ENCODE assay signal across 7 mouse cellular contexts in the genomic region with DNA sequence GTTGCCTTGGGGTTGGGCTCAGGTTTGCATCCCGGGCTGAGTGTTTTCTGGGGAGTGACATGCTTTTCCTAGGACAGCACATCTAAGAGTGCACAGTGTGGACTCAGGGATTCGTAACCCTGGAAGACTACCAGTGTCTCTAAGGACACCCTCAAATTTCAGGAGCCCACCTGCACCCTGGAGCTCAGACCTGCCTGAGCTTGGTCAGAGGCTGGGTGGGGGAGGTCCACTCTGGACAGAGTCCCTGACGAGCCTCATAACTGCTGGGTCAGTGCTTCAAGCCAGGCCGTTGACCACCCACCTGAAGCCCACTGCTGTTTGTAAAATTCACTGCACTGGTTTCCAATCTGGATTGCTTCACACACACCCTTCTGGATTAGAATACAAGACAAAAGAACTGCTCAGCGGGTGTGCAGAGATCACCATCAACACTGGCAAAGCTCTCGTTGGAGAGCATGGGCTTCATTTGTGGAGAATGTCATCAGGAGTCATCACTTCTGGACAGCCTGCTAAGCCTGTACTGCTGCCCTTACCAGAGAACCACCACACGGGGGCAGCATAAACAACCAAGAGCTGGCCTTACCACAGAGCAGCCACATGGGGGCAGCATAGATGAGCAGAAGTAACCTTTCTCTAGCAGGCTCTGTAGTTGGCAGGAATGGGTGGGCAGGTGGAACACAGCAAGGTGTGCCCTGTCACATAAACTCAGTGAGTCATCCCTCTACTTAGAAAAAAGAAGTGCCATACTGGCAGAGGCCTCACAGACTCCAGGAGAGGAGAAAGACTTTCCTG. TPM values are rescaled to one million over a fixed set of nuclear protein-coding genes. Genes with fewer than 3 reads are reported as not detected.
DNase-seq lines count a peak whose midpoint lies in the region; ATAC-seq lines count a peak whose summit lies in the region.

No protein-coding gene starts in this region.

- DNase-seq in adrenal gland, postnatal 10 days, result peak; percentile 89
- peak; percentile 86 for DNase-seq in embryonic facial prominence, embryonic 10.5 days (ENCODE audit: low spot score)
- peak; percentile 55 for DNase-seq in kidney, adult 11 months
- DNase-seq in left cerebral cortex, postnatal 4 days, result peak; percentile 86
- DNase-seq in midbrain, embryonic 14.5 days, result peak; percentile 88
- peak; percentile 61 to 79 for DNase-seq in spleen, adult 18-20 months

- no peaks in the 10 kb centered on the region for H3K4me1 ChIP-seq in embryonic facial prominence, embryonic 10.5 days
- no peaks in the 10 kb centered on the region for H3K4me1 ChIP-seq in midbrain, embryonic 14.5 days (ENCODE audit: control insufficient read depth, insufficient read depth, low read length)

- no peak overlapping the region for H3K4me2 ChIP-seq in midbrain, embryonic 14.5 days (ENCODE audit: low read length)

- no peaks in the 10 kb centered on the region for H3K9me3 ChIP-seq in embryonic facial prominence, embryonic 10.5 days
- no peaks in the 10 kb centered on the region for H3K9me3 ChIP-seq in midbrain, embryonic 14.5 days (ENCODE audit: control insufficient read depth, low read length)

- no peak overlapping the region for H3K27ac ChIP-seq in embryonic facial prominence, embryonic 10.5 days (replicated peaks)
- no peak overlapping the region for H3K27ac ChIP-seq in midbrain, embryonic 14.5 days (replicated peaks; ENCODE audit: low read depth, low read length)

- peaks cover 56% of the 10 kb centered on the region for H3K36me3 ChIP-seq in embryonic facial prominence, embryonic 10.5 days (replicated peaks)
- peaks cover 53% of the 10 kb centered on the region for H3K36me3 ChIP-seq in midbrain, embryonic 14.5 days (ENCODE audit: control insufficient read depth, insufficient read depth, low read length)

- intact Hi-C loops in left cerebral cortex, postnatal 4 days (cut with DNase I), result loop anchor here (5.0 kb wide), 1 partner anchor 159 kb away; no protein-coding TSS in a partner anchor

- 48% methylated on average over 7 of the region's 7 CpGs for WGBS in embryonic facial prominence, embryonic 10.5 days
- WGBS in midbrain, embryonic 14.5 days, result 49% methylated on average over 7 of the region's 7 CpGs

- no peak overlapping the region for H3K4me3 ChIP-seq in embryonic facial prominence, embryonic 10.5 days
- no peak overlapping the region for H3K4me3 ChIP-seq in midbrain, embryonic 14.5 days (replicated peaks; ENCODE audit: low read depth, low read length)

- no peaks in the 10 kb centered on the region for H3K27me3 ChIP-seq in embryonic facial prominence, embryonic 10.5 days (replicated peaks; ENCODE audit: low read depth, poor library complexity, severe bottlenecking)
- H3K27me3 ChIP-seq in midbrain, embryonic 14.5 days (ENCODE audit: control insufficient read depth, insufficient read depth, low read length), result no peaks in the 10 kb centered on the region

- ATAC-seq in granulocyte monocyte progenitor cell, adult 5-6 weeks (replicated peaks; ENCODE audit: poor library complexity, severe bottlenecking), result peak; percentile 98
- ATAC-seq in midbrain, embryonic 14.5 days (ENCODE audit: low FRiP score, low TSS enrichment), result peak; percentile 60; the same call in 1 of the 2 replicates

- H3K9ac ChIP-seq in midbrain, embryonic 14.5 days (replicated peaks; ENCODE audit: low read length), result no peak overlapping the region

RNA-seq across cellular contexts. Expression of a gene that starts 24.1 kb away (rescaled TPM):
- 10 to 100 TPM in 1 of 2 experiments, 1 to 10 TPM in 1; 7.9 to 10.9 TPM for total RNA-seq in adrenal gland, postnatal 10 days (2021)
- 35.8 and 37.6 TPM in 2 replicates for polyA plus RNA-seq in embryonic facial prominence, embryonic 10.5 days (2016; fragmentation: Nextera tagmentation; extraction: Ambion mirVana)
- total RNA-seq in granulocyte monocyte progenitor cell, adult 5-6 weeks (2014; fragmentation: Nextera tagmentation), result 0.80 and 1.7 TPM in 2 replicates
- 1.2 and 3.7 TPM in 2 replicates for total RNA-seq in granulocyte monocyte progenitor cell, adult 5-6 weeks (2017)
- 10 to 100 TPM; 32.7 to 36.7 TPM for total RNA-seq in left cerebral cortex, postnatal 4 days (2021)
- 29.1 and 37.8 TPM in 2 replicates for polyA plus RNA-seq in midbrain, embryonic 14.5 days (2014; fragmentation: Nextera tagmentation; extraction: Ambion mirVana)

RNA-seq across cellular contexts. Expression of a gene that starts 45.2 kb away (rescaled TPM):
- total RNA-seq in adrenal gland, postnatal 10 days (2021), result 1 to 10 TPM; 1.3 to 2.7 TPM
- polyA plus RNA-seq in embryonic facial prominence, embryonic 10.5 days (2016; fragmentation: Nextera tagmentation; extraction: Ambion mirVana), result 0.44 TPM in 1 of 2 replicates, not detected in the other
- total RNA-seq in granulocyte monocyte progenitor cell, adult 5-6 weeks (2014; fragmentation: Nextera tagmentation), result 0.85 TPM in 1 of 2 replicates, not detected in the other
- 5.9 and 29.9 TPM in 2 replicates for total RNA-seq in granulocyte monocyte progenitor cell, adult 5-6 weeks (2017)
- total RNA-seq in left cerebral cortex, postnatal 4 days (2021), result 1 to 10 TPM; 4.0 to 4.4 TPM
- 0.50 and 0.62 TPM in 2 replicates for polyA plus RNA-seq in midbrain, embryonic 14.5 days (2014; fragmentation: Nextera tagmentation; extraction: Ambion mirVana)
